Mouse (Mus musculus) heart, embryonic 13.5 days (tissue): ENCODE data around the gene Acsl5. TPM values are rescaled to one million over a fixed set of nuclear protein-coding genes. Genes with fewer than 3 reads are reported as not detected.

Source experiments
- ATAC-seq: fragments of 200-750 bp; cut with Nextera tagmentation; 2 replicates; pipeline ENCODE4 v1.8.0; 2017; ENCODE audit warnings: moderate TSS enrichment; ENCODE audit not compliant: insufficient number of reproducible peaks, low FRiP score, low TSS enrichment; ENCODE audit errors: extremely low read depth
- H3K27ac ChIP-seq: fragments of 300-500 bp; sonication (generic); replicated peaks from 2 replicates; pipeline ENCODE4 v1.5.1; 2015; ENCODE audit warnings: moderate library complexity, mild to moderate bottlenecking, inconsistent platforms
- H3K27me3 ChIP-seq: fragments of 300-500 bp; sonication (generic); replicated peaks from 2 replicates; pipeline ENCODE4 v1.6.1; 2015; ENCODE audit warnings: mild to moderate bottlenecking, inconsistent platforms
- H3K36me3 ChIP-seq: fragments of 300-500 bp; sonication (generic); 2 replicates; pipeline ENCODE4 v1.6.1; 2015; ENCODE audit warnings: mild to moderate bottlenecking, inconsistent platforms
- H3K4me1 ChIP-seq: fragments of 300-500 bp; sonication (generic); 2 replicates; pipeline ENCODE4 v1.6.1; 2015; ENCODE audit warnings: inconsistent platforms
- H3K4me2 ChIP-seq: fragments of 300-500 bp; sonication (generic); 2 replicates; pipeline ENCODE4 v1.6.1; 2015; ENCODE audit warnings: inconsistent platforms, mild to moderate bottlenecking, moderate library complexity
- H3K4me3 ChIP-seq: fragments of 300-500 bp; sonication (generic); 2 replicates; pipeline ENCODE4 v1.5.1; 2015; ENCODE audit warnings: moderate library complexity, mild to moderate bottlenecking, inconsistent platforms
- H3K9ac ChIP-seq: fragments of 300-500 bp; sonication (generic); 2 replicates; pipeline ENCODE4 v1.6.1; 2015; ENCODE audit warnings: inconsistent platforms, mild to moderate bottlenecking, moderate library complexity
- H3K9me3 ChIP-seq: fragments of 300-500 bp; sonication (generic); 2 replicates; pipeline ENCODE4 v1.6.1; 2016; ENCODE audit warnings: inconsistent platforms
- WGBS: fragments of 180-500 bp; shearing (Covaris S2); methylation state at CpG from one replicate; pipeline ENCODE4 v1.1.7; 2015; ENCODE audit warnings: mixed read lengths; 5-methylcytosine and 5-hydroxymethylcytosine counted together
- polyA plus RNA-seq: library from polyadenylated mRNA; unstranded; fragments of >200 nt; fragmentation: Nextera tagmentation; extraction: Ambion mirVana; gene quantifications from 2 replicates; pipeline ENCODE4 v1.2.1, GENCODE M21; 2015

The Acsl5 gene
- polyA plus RNA-seq, 1 experiment from 2014 or later = 32.9 TPM

GRCm38 (mm10) chr19:55331776-55332175, 80.0 kb downstream of the Acsl5 start:
- peak overlapping the region; percentile 28 for H3K4me2 ChIP-seq
- WGBS = 58% methylated on average over 5 of the region's 5 CpGs
- ATAC-seq = no peak
- peak overlapping the region; percentile 67 for H3K27ac ChIP-seq
- H3K27me3 ChIP-seq = no peaks in the 10 kb centered on the region
- no peaks in the 10 kb centered on the region for H3K9me3 ChIP-seq
- no peak overlapping the region for H3K4me3 ChIP-seq
- H3K36me3 ChIP-seq = peaks cover 41% of the 10 kb centered on the region
- H3K4me1 ChIP-seq = peaks cover 11% of the 10 kb centered on the region
- no peak overlapping the region; the same call in 1 of the 2 replicates for H3K9ac ChIP-seq

- Histone ChIP-seq H3K4me2 (no peak overlapping the region), H3K27me3 (no peaks in the 10 kb centered on the region), H3K9me3 (no peaks in the 10 kb centered on the region), H3K4me1 (peaks cover 11% of the 10 kb centered on the region), H3K9ac (no peak overlapping the region), H3K36me3 (peaks cover 41% of the 10 kb centered on the region), H3K27ac (no peak overlapping the region), H3K4me3 (no peak overlapping the region)
- WGBS = 87% methylated on average over 8 of the region's 8 CpGs
- ATAC-seq = no peak
These were observed 81.0 kb downstream of the Acsl5 start for GRCm38 (mm10) chr19:55332641-55333268.

- Histone ChIP-seq H3K4me1 (peaks cover 11% of the 10 kb centered on the region), H3K9me3 (no peaks in the 10 kb centered on the region), H3K36me3 (peaks cover 15% of the 10 kb centered on the region; the same call in 1 of the 2 replicates), H3K4me2 (no peak overlapping the region), H3K27ac (no peak overlapping the region), H3K27me3 (no peaks in the 10 kb centered on the region), H3K4me3 (no peak overlapping the region), H3K9ac (no peak overlapping the region)
- WGBS = 91% methylated on average over 1 of the region's 1 CpGs
- no peak for ATAC-seq
These were observed 84.1 kb downstream of the Acsl5 start for GRCm38 (mm10) chr19:55335881-55336280.

- peaks cover 10% of the 10 kb centered on the region for H3K4me1 ChIP-seq
- no peaks in the 10 kb centered on the region for H3K27me3 ChIP-seq
- no peak overlapping the region for H3K4me3 ChIP-seq
- H3K27ac ChIP-seq = no peak overlapping the region
- peaks cover 9% of the 10 kb centered on the region; the same call in 1 of the 2 replicates for H3K36me3 ChIP-seq
- H3K9me3 ChIP-seq = no peaks in the 10 kb centered on the region
- H3K9ac ChIP-seq = no peak overlapping the region
- no peak overlapping the region for H3K4me2 ChIP-seq
- no peak for ATAC-seq
- WGBS = 85% methylated on average over 12 of the region's 12 CpGs
These were observed 84.7 kb downstream of the Acsl5 start for GRCm38 (mm10) chr19:55336441-55336840.

- H3K4me1 ChIP-seq = peaks cover 9% of the 10 kb centered on the region
- WGBS = 83% methylated on average over 9 of the region's 9 CpGs
- no peak for ATAC-seq
- H3K27ac ChIP-seq = no peak overlapping the region
- no peak overlapping the region for H3K4me2 ChIP-seq
- no peaks in the 10 kb centered on the region for H3K9me3 ChIP-seq
- H3K27me3 ChIP-seq = no peaks in the 10 kb centered on the region
- 0 out of 2 replicates have a peak, but pooled peaks cover 5% of the 10 kb centered on the region for H3K36me3 ChIP-seq
- no peak overlapping the region for H3K4me3 ChIP-seq
- no peak overlapping the region for H3K9ac ChIP-seq
These were observed 85.3 kb downstream of the Acsl5 start for GRCm38 (mm10) chr19:55337066-55337465.

- Histone ChIP-seq H3K9ac (no peak overlapping the region), H3K9me3 (no peaks in the 10 kb centered on the region), H3K4me3 (no peak overlapping the region), H3K36me3 (peaks cover 5% of the 10 kb centered on the region; the same call in 1 of the 2 replicates), H3K4me1 (peaks cover 5% of the 10 kb centered on the region), H3K27me3 (no peaks in the 10 kb centered on the region), H3K27ac (no peak overlapping the region), H3K4me2 (no peak overlapping the region)
- no peak for ATAC-seq
- WGBS = 87% methylated on average over 10 of the region's 10 CpGs
These were observed 85.9 kb downstream of the Acsl5 start for GRCm38 (mm10) chr19:55337664-55338063.

GRCm38 (mm10) chr19:55340521-55340920, 88.8 kb downstream of the Acsl5 start:
- no peaks in the 10 kb centered on the region for H3K27me3 ChIP-seq
- H3K27ac ChIP-seq = no peak overlapping the region
- peaks cover 5% of the 10 kb centered on the region for H3K4me1 ChIP-seq
- H3K9me3 ChIP-seq = no peaks in the 10 kb centered on the region
- H3K9ac ChIP-seq = no peak overlapping the region
- 84% methylated on average over 6 of the region's 6 CpGs for WGBS
- H3K4me3 ChIP-seq = no peak overlapping the region
- H3K36me3 ChIP-seq = peaks cover 12% of the 10 kb centered on the region
- no peak for ATAC-seq
- no peak overlapping the region for H3K4me2 ChIP-seq

GRCm38 (mm10) chr19:55341377-55341776, 89.6 kb downstream of the Acsl5 start:
- Histone ChIP-seq H3K4me3 (no peak overlapping the region), H3K9me3 (no peaks in the 10 kb centered on the region), H3K27me3 (no peaks in the 10 kb centered on the region), H3K9ac (no peak overlapping the region), H3K4me1 (peaks cover 5% of the 10 kb centered on the region), H3K36me3 (peaks cover 11% of the 10 kb centered on the region), H3K27ac (no peak overlapping the region), H3K4me2 (no peak overlapping the region)
- ATAC-seq = no peak
- WGBS = 56% methylated on average over 3 of the region's 3 CpGs

- no peak for ATAC-seq
- Histone ChIP-seq H3K9ac (no peak overlapping the region), H3K36me3 (peaks cover 9% of the 10 kb centered on the region), H3K4me1 (peaks cover 5% of the 10 kb centered on the region), H3K27me3 (no peaks in the 10 kb centered on the region), H3K4me3 (no peak overlapping the region), H3K9me3 (no peaks in the 10 kb centered on the region), H3K4me2 (no peak overlapping the region), H3K27ac (no peak overlapping the region)
- WGBS = 91% methylated on average over 7 of the region's 7 CpGs
These were observed 90.7 kb downstream of the Acsl5 start for GRCm38 (mm10) chr19:55342423-55342822.

GRCm38 (mm10) chr19:55343274-55343673, 91.5 kb downstream of the Acsl5 start:
- H3K27ac ChIP-seq = no peak overlapping the region
- 82% methylated on average over 9 of the region's 9 CpGs for WGBS
- H3K36me3 ChIP-seq = peaks cover 9% of the 10 kb centered on the region
- no peak for ATAC-seq
- no peak overlapping the region for H3K9ac ChIP-seq
- H3K4me2 ChIP-seq = no peak overlapping the region
- peaks cover 5% of the 10 kb centered on the region for H3K4me1 ChIP-seq
- no peaks in the 10 kb centered on the region for H3K9me3 ChIP-seq
- H3K27me3 ChIP-seq = no peaks in the 10 kb centered on the region
- no peak overlapping the region for H3K4me3 ChIP-seq
